Mouse (Mus musculus): ENCODE measurements around the gene Utf1.

- no peak for TF ChIP-seq POLR2A (IDR thresholded peaks at IDR 0.05; ENCODE audit: low read depth, low read length)
- no peak for TF ChIP-seq TBP (conservative IDR thresholded peaks at IDR 0.05; ENCODE audit: low read depth, low read length)
- TF ChIP-seq ZNF384 (IDR thresholded peaks at IDR 0.05; ENCODE audit: low read depth, low read length): no peak
- TF ChIP-seq POLR2AphosphoS2 (IDR thresholded peaks at IDR 0.05; ENCODE audit: low read depth, low read length): no peak
- TF ChIP-seq CTCF (conservative IDR thresholded peaks at IDR 0.05 in 1 of 2, IDR thresholded peaks at IDR 0.05 in 1 of 2; ENCODE audit: low read depth in 2 of 2, low read length in 2 of 2): no peak
- TF ChIP-seq CHD2 (IDR thresholded peaks at IDR 0.05; ENCODE audit: low read length): no peak
These were observed 37.2 kb downstream of the Utf1 start for GRCm38 (mm10) chr7:139980778-139981177.
